Mouse (Mus musculus) hindbrain, postnatal 0 days (tissue): ENCODE data around the gene Cad. TPM values are rescaled to one million over a fixed set of nuclear protein-coding genes. Genes with fewer than 3 reads are reported as not detected.
A peak's percentile ranks its signal among the peaks of the same experiment; 100 is the strongest.

ENCODE experiments used
- ATAC-seq: fragments of 200-750 bp; cut with Nextera tagmentation; 2 replicates; pipeline ENCODE4 v1.8.0; 2017; ENCODE audit warnings: mild to moderate bottlenecking, moderate TSS enrichment, moderate library complexity
- DNase-seq: peaks from one replicate; pipeline ENCODE4 v3.0.0-alpha.2; 2015; ENCODE audit warnings: low spot score
- H3K27ac ChIP-seq: fragments of 300-500 bp; sonication (generic); 2 replicates; pipeline ENCODE4 v1.5.1; 2014; ENCODE audit warnings: mild to moderate bottlenecking
- H3K27me3 ChIP-seq: fragments of 300-500 bp; sonication (generic); 2 replicates; pipeline ENCODE4 v1.6.1; 2014; ENCODE audit warnings: low read length, mixed read lengths; ENCODE audit not compliant: insufficient read depth
- H3K36me3 ChIP-seq: fragments of 300-500 bp; sonication (generic); 2 replicates; pipeline ENCODE4 v1.6.1; 2014; ENCODE audit warnings: low read length, mixed read lengths; ENCODE audit not compliant: insufficient read depth
- H3K4me1 ChIP-seq: fragments of 300-500 bp; sonication (generic); 2 replicates; pipeline ENCODE4 v1.6.1; 2014; ENCODE audit warnings: antibody characterized with exemption, low read length, mixed read lengths; ENCODE audit not compliant: insufficient read depth
- H3K4me2 ChIP-seq: fragments of 300-500 bp; sonication (generic); 2 replicates; pipeline ENCODE4 v1.6.1; 2014; ENCODE audit warnings: low read depth, mild to moderate bottlenecking, low read length, moderate library complexity, mixed read lengths
- H3K4me3 ChIP-seq: fragments of 300-500 bp; sonication (generic); 2 replicates; pipeline ENCODE4 v1.5.1; 2014; ENCODE audit warnings: low read length
- H3K9ac ChIP-seq: fragments of 300-500 bp; sonication (generic); replicated peaks from 2 replicates; pipeline ENCODE4 v1.6.1; 2014; ENCODE audit warnings: mild to moderate bottlenecking, low read length, moderate library complexity, mixed read lengths
- H3K9me3 ChIP-seq: fragments of 300-500 bp; sonication (generic); 2 replicates; pipeline ENCODE4 v1.6.1; 2016; ENCODE audit warnings: low read length, mixed read lengths
- CTCF ChIP-seq: IDR thresholded peaks from 2 replicates; pipeline ENCODE4 v1.5.1; 2016; ENCODE audit warnings: antibody characterized with exemption, control low read depth, low read depth
- WGBS: fragments of 180-500 bp; shearing (Covaris S2); extraction: QIAGEN DNeasy Blood & Tissue Kit; methylation state at CpG from one replicate; pipeline ENCODE4 v1.1.7; 2014; 5-methylcytosine and 5-hydroxymethylcytosine counted together
- polyA plus RNA-seq: library from polyadenylated mRNA; unstranded; fragments of >200 nt; fragmentation: Nextera tagmentation; extraction: Ambion mirVana; gene quantifications from 2 replicates; pipeline ENCODE4 v1.2.1, GENCODE M21; 2015
- total RNA-seq: library from RNA; depleted of rRNA; stranded (reverse); fragments of >200 nt; gene quantifications from 2 replicates; pipeline ENCODE4 v1.2.3, GENCODE M21; 2014

Cad gene
- total and polyA plus RNA-seq, 2 experiments from 2014 or later = 8.1 to 56.2 TPM

DNA sequence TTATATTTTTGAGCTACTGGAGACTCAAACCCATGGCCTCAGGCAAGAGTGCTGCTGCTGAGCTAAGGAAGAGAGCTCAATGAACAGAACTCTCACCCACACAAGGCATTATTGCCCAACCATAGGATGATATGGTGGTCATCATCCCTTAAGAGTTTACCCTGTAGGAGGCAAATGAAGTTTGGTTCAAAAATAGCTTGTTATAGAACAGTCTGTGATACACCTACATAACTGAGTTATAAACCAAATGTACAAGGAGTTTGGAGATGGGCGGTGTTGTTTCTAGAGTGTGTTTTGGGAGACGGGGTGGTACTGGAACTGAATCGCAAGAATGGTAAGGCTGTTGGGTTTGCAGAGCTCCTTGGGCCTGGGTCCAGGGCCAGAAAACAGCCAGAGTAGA, 15.2 kb downstream of the Cad start:
- 97% methylated on average over 3 of the region's 3 CpGs for WGBS
- H3K4me1 ChIP-seq = no peaks in the 10 kb centered on the region
- DNase-seq (no peak), ATAC-seq (no peak)
- H3K9me3 ChIP-seq = no peaks in the 10 kb centered on the region
- no peak overlapping the region for H3K27ac ChIP-seq
- H3K36me3 ChIP-seq = peaks cover 77% of the 10 kb centered on the region
- no peak overlapping the region for H3K9ac ChIP-seq
- H3K27me3 ChIP-seq = no peaks in the 10 kb centered on the region
- H3K4me2 ChIP-seq = no peak overlapping the region
- no peak for TF ChIP-seq CTCF
- H3K4me3 ChIP-seq = no peak overlapping the region

- TF ChIP-seq CTCF = no peak
- no peaks in the 10 kb centered on the region for H3K4me1 ChIP-seq
- DNase-seq (no peak), ATAC-seq (no peak)
- no peak overlapping the region for H3K9ac ChIP-seq
- H3K36me3 ChIP-seq = peaks cover 89% of the 10 kb centered on the region
- WGBS = 92% methylated on average over 2 of the region's 2 CpGs
- H3K4me2 ChIP-seq = no peak overlapping the region
- H3K27ac ChIP-seq = no peak overlapping the region
- H3K4me3 ChIP-seq = no peak overlapping the region
- no peaks in the 10 kb centered on the region for H3K27me3 ChIP-seq
- no peaks in the 10 kb centered on the region for H3K9me3 ChIP-seq
Measured at GRCm38 (mm10) chr5:31071059-31071458, 16.5 kb downstream of the Cad start.

- ATAC-seq = no peak
- Histone ChIP-seq H3K27ac (no peak overlapping the region), H3K9ac (no peak overlapping the region), H3K4me1 (no peaks in the 10 kb centered on the region), H3K27me3 (no peaks in the 10 kb centered on the region), H3K36me3 (peaks cover 90% of the 10 kb centered on the region), H3K4me2 (no peak overlapping the region), H3K4me3 (no peak overlapping the region), H3K9me3 (no peaks in the 10 kb centered on the region)
- DNase-seq = no peak
- no peak for TF ChIP-seq CTCF
- WGBS = 96% methylated on average over 11 of the region's 11 CpGs
Measured at GRCm38 (mm10) chr5:31071821-31072220, 17.2 kb downstream of the Cad start.

DNA sequence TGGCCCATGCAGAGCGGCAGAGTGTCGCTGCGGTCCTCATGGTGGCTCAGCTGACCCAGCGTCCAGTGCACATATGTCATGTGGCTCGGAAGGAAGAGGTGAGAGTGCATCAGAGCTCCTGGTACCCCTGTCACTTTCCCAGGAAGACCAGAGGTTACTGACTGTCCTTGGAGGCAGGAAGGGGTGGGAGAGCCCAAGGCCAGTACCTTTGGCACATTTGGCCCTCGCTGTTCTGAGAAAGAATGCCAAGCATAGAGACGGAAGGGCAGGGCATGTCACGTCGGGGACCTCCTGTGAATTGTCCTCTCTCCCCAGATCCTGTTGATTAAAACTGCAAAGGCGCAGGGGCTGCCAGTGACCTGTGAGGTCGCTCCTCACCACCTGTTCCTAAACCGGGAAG, 18.6 kb downstream of the Cad start:
- H3K27me3 ChIP-seq = no peaks in the 10 kb centered on the region
- peaks cover 89% of the 10 kb centered on the region for H3K36me3 ChIP-seq
- no peak for TF ChIP-seq CTCF
- DNase-seq = no peak
- 91% methylated on average over 12 of the region's 12 CpGs for WGBS
- H3K4me3 ChIP-seq = no peak overlapping the region
- no peak overlapping the region for H3K4me2 ChIP-seq
- no peak overlapping the region for H3K27ac ChIP-seq
- H3K4me1 ChIP-seq = no peaks in the 10 kb centered on the region
- H3K9ac ChIP-seq = no peak overlapping the region
- ATAC-seq = no peak
- no peaks in the 10 kb centered on the region for H3K9me3 ChIP-seq

DNA sequence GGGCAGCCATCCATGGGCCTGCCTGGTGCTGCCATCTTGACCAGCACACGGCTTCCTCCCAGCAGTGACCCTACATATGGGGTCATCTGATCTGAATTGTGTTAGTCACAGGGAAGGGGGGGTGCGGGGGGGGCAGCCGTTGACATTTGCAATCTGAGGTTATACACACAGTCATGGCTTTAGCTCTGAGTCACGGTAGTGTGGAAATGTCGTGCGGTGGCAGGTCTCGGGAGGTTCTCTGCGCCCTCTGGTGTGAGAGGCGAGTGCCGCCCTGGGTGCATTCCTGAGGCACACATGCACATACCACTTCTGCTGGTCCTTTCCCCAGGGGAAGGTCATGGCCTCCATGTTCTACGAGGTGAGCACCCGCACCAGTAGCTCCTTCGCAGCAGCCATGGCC, 21.8 kb downstream of the Cad start:
- WGBS = 91% methylated on average over 13 of the region's 13 CpGs
- no peak overlapping the region for H3K27ac ChIP-seq
- no peak for ATAC-seq
- H3K36me3 ChIP-seq = peaks cover 73% of the 10 kb centered on the region
- no peaks in the 10 kb centered on the region for H3K9me3 ChIP-seq
- no peak for TF ChIP-seq CTCF
- no peak for DNase-seq
- H3K4me1 ChIP-seq = no peaks in the 10 kb centered on the region
- H3K4me2 ChIP-seq = no peak overlapping the region
- no peak overlapping the region for H3K9ac ChIP-seq
- no peak overlapping the region for H3K4me3 ChIP-seq
- no peaks in the 10 kb centered on the region for H3K27me3 ChIP-seq

DNA sequence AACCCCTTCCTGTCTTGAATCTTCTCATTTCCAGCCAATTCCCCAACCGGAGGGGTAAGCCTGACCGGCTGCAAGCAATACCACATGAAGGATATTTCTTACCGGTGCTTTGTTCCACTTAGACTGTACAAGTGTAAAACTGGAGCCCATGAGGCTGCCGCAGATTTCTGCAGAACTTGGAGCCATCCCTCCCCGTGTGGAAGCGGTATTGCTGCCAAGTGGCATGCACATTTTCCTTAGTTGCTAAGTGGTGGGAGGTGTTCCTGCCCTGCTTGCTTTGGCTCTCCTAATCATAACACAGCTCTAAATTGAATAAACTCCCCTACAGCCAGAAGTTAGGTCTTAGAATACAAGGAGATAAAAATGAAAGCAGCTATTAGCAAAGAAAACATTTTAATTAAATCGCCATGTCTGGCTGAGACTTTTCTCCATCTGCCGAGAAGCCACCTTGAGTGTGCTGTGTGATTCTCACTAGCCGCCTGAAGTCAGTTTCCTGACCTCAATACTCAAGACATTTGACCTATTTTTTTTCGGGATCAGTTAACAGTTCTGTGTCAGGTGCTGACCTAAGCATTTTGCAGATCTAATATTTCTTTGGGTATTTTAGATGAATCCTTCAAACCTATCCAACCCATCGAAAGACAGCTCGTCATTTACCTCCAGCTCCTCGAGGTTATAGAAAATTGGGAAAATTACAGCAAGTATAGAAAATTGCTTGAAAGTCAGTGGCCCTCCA, 25.6 kb downstream of the Cad start:
- TF ChIP-seq CTCF = no peak
- 67% methylated on average over 13 of the region's 13 CpGs for WGBS
- H3K9me3 ChIP-seq = no peaks in the 10 kb centered on the region
- H3K9ac ChIP-seq = no peak overlapping the region
- H3K27ac ChIP-seq = no peak overlapping the region
- no peaks in the 10 kb centered on the region for H3K27me3 ChIP-seq
- H3K36me3 ChIP-seq = peaks cover 36% of the 10 kb centered on the region
- DNase-seq = peak; percentile 20
- H3K4me2 ChIP-seq = no peak overlapping the region
- no peak for ATAC-seq
- no peaks in the 10 kb centered on the region for H3K4me1 ChIP-seq
- H3K4me3 ChIP-seq = no peak overlapping the region

- H3K9ac ChIP-seq = no peak overlapping the region
- peaks cover 31% of the 10 kb centered on the region for H3K36me3 ChIP-seq
- DNase-seq (no peak), ATAC-seq (no peak)
- H3K27me3 ChIP-seq = no peaks in the 10 kb centered on the region
- H3K4me3 ChIP-seq = no peak overlapping the region
- no peaks in the 10 kb centered on the region for H3K4me1 ChIP-seq
- H3K27ac ChIP-seq = no peak overlapping the region
- H3K9me3 ChIP-seq = no peaks in the 10 kb centered on the region
- WGBS = 63% methylated on average over 3 of the region's 3 CpGs
- H3K4me2 ChIP-seq = no peak overlapping the region
- 0 out of 2 replicates have a peak, but pooled peaks have one; percentile 5 for TF ChIP-seq CTCF
Measured at GRCm38 (mm10) chr5:31080795-31081164, 26.2 kb downstream of the Cad start.
